In the genomic region with DNA sequence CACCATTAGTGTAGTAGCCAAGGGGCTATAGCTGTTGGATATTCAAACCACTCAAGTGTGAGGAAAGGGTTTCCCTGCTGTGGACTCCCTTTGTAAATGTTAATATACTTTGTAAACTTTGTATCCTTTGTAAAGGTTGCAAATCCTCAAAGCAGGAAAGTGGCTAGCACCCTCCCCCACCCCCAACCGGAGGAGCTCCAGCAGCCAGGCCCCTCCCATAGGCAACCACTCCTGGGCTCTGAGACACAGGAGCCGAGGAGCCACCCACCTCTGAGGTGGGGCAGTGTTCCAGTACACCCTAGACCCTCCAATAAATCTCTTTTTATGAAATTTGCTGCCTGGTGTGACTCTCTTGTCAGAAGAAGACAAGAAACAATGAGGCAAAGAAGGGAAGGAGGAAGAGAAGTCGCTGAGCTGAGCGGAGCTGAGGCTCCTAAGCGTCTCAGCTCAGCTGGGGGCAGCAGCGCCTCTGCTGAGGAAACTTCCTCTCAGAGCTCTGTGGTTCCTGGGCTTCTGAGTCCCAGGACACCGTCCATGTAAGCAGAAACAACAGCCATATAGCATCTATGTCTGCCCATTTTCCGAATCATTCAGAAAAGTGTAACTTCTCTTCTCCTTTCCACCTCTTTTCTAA, we compare ENCODE assay signal across 8 mouse cellular contexts.
A peak's percentile ranks its signal among the peaks of the same experiment; 100 is the strongest.
DNase-seq lines count a peak whose midpoint lies in the region; ATAC-seq and TF ChIP-seq lines count a peak whose summit lies in the region.

No protein-coding gene starts in this region.

- H3K27ac ChIP-seq in kidney, postnatal 0 days: no peak overlapping the region
- H3K27ac ChIP-seq in bone marrow, adult 2 months (ENCODE audit: control insufficient read depth, insufficient read depth, low read depth, low read length, poor library complexity): 0 out of 2 replicates have a peak overlapping the region, but pooled peaks have one; percentile 25
- H3K27ac ChIP-seq in midbrain, postnatal 0 days (ENCODE audit: low read depth, low read length): no peak overlapping the region

- 11% methylated on average over 8 of the region's 8 CpGs for WGBS in kidney, postnatal 0 days
- 3% methylated on average over 8 of the region's 8 CpGs for WGBS in bone marrow, adult 2 months
- 10% methylated on average over 8 of the region's 8 CpGs for WGBS in midbrain, postnatal 0 days

- H3K4me3 ChIP-seq in kidney, postnatal 0 days (replicated peaks; ENCODE audit: low read depth, low read length): no peak overlapping the region
- H3K4me3 ChIP-seq in bone marrow, adult 2 months (replicated peaks; ENCODE audit: control insufficient read depth, low read depth, low read length): no peak overlapping the region
- no peak overlapping the region for H3K4me3 ChIP-seq in midbrain, postnatal 0 days (ENCODE audit: low read depth, low read length)

- peak; percentile 33; the same call in 1 of the 2 replicates for TF ChIP-seq CTCF in kidney, postnatal 0 days (IDR thresholded peaks at IDR 0.05; ENCODE audit: low read depth)
- TF ChIP-seq CTCF in bone marrow, adult 2 months (IDR thresholded peaks at IDR 0.05; ENCODE audit: control insufficient read depth, insufficient read depth, low read length): no peak
- peak; percentile 8; the same call in 1 of the 2 replicates for TF ChIP-seq CTCF in midbrain, postnatal 0 days (IDR thresholded peaks at IDR 0.05)

- no peaks in the 10 kb centered on the region for H3K36me3 ChIP-seq in kidney, postnatal 0 days (ENCODE audit: insufficient read depth, low read length)
- H3K36me3 ChIP-seq in midbrain, postnatal 0 days (ENCODE audit: insufficient read depth, low read length): no peaks in the 10 kb centered on the region

- H3K27me3 ChIP-seq in kidney, postnatal 0 days (ENCODE audit: insufficient read depth, low read length): 0 out of 2 replicates have a peak, but pooled peaks cover 5% of the 10 kb centered on the region
- H3K27me3 ChIP-seq in midbrain, postnatal 0 days (ENCODE audit: insufficient read depth, low read length): peaks cover 4% of the 10 kb centered on the region; the same call in 1 of the 2 replicates

- no peak for ATAC-seq in kidney, postnatal 0 days (replicated peaks; ENCODE audit: low FRiP score, low read depth)
- ATAC-seq in midbrain, postnatal 0 days (ENCODE audit: low FRiP score): no peak

- H3K4me2 ChIP-seq in kidney, postnatal 0 days (ENCODE audit: low read length): peak overlapping the region; percentile 5; the same call in 1 of the 2 replicates
- no peak overlapping the region for H3K4me2 ChIP-seq in midbrain, postnatal 0 days (ENCODE audit: low read depth, low read length, poor library complexity, severe bottlenecking)

- H3K4me1 ChIP-seq in kidney, postnatal 0 days (replicated peaks; ENCODE audit: insufficient read depth, low read length): peaks cover 8% of the 10 kb centered on the region; the same call in 1 of the 2 replicates
- no peaks in the 10 kb centered on the region; the same call in 1 of the 2 replicates for H3K4me1 ChIP-seq in bone marrow, adult 2 months (ENCODE audit: control insufficient read depth, insufficient read depth, low read length)
- H3K4me1 ChIP-seq in midbrain, postnatal 0 days (ENCODE audit: insufficient read depth, low read length): no peaks in the 10 kb centered on the region

- no peak overlapping the region for H3K9ac ChIP-seq in kidney, postnatal 0 days (ENCODE audit: low read depth, low read length)
- no peak overlapping the region for H3K9ac ChIP-seq in midbrain, postnatal 0 days (replicated peaks; ENCODE audit: low read length, poor library complexity, severe bottlenecking)

- H3K9me3 ChIP-seq in kidney, postnatal 0 days (replicated peaks; ENCODE audit: low read length): no peaks in the 10 kb centered on the region
- H3K9me3 ChIP-seq in midbrain, postnatal 0 days (ENCODE audit: low read length): no peaks in the 10 kb centered on the region

- DNase-seq in kidney, postnatal 0 days (ENCODE audit: low spot score): peak; percentile 68
- no peak for DNase-seq in kidney, postnatal 25 days
- peak; percentile 19 for DNase-seq in induced T-regulatory cell, adult 2 months (ENCODE audit: low read depth)
- DNase-seq in midbrain, postnatal 0 days (ENCODE audit: low spot score): no peak
- DNase-seq in gastrocnemius, postnatal 14 days: no peak
- no peak for DNase-seq in cerebellum, adult 11 months
- DNase-seq in cerebellum, postnatal 4 days (ENCODE audit: low spot score in 2 of 2): no peak

- no peak for TF ChIP-seq POLR2A in bone marrow, adult 2 months (IDR thresholded peaks at IDR 0.05; ENCODE audit: borderline replicate concordance, control insufficient read depth, low read depth, low read length)

- intact Hi-C loops in gastrocnemius, postnatal 14 days (cut with DNase I; ENCODE audit: low total_unique reads): no loop called here

Comparison
In these comparisons a context has a peak if more than half of its experiments do, and no peak if none do; other contexts are left out.
1. DNase-seq: peak in kidney, postnatal 0 days (single experiment) and induced T-regulatory cell, adult 2 months (single experiment); none in kidney, postnatal 25 days (0 of 2), midbrain, postnatal 0 days (single experiment), gastrocnemius, postnatal 14 days (single experiment), cerebellum, adult 11 months (single experiment) and cerebellum, postnatal 4 days (0 of 2).